Mouse (Mus musculus) lung, postnatal 25 days (tissue): ENCODE results near the gene Akt2.

Experiments used
- DNase-seq: peaks from one replicate; pipeline ENCODE4 v3.0.0; 2022; ENCODE audit warnings: low spot score

Akt2 gene

GRCm38 (mm10) chr7:27658712-27659663, 67.6 kb downstream of the Akt2 start:
- no peak for DNase-seq

DNA sequence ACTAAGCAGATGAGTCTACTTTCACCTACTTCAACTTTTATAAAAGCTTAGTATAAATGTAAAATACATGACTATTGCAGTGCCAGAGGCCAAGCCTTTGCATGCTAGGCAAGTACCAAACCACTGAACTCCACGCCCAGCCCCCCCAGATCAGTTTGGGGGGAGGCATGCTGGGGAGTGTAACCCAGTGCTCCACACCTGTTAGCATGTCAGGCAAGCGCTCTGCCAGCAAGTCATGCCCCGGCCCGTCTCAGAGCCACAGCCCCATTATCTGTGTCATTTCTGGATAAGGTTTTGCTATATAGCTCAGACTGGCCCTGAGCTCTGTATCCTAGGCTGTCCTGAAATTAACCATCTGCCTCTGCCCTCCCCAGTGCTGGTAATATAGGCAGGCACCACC, 70.7 kb downstream of the Akt2 start:
- no peak for DNase-seq

DNA sequence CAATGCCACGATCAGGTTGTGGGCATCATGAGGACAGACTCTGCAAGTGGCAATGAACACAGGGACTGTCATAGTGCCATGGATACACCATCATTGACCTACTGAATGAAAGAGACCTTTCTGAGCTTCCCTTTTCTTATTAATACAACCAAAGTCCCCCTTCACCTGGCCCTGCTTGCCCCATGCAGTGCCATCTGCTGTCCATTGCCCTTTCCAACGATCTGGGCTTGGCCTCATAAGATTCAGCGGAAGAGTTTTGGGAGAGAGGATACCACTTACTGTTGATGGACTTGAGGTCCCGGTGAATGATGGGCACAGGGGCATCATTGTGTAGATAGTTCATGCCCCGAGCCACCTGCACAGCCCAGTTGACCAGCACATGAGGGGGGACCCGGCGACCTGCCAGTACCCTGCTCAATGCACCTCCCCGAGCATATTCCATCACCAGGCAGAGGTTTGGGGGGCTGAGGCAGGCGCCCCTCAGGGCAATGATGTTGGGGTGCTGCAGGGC, 81.8 kb downstream of the Akt2 start:
- no peak for DNase-seq

GRCm38 (mm10) chr7:27673575-27674131, 82.3 kb downstream of the Akt2 start:
- DNase-seq, result no peak

GRCm38 (mm10) chr7:27674195-27674521, 82.8 kb downstream of the Akt2 start:
- no peak for DNase-seq

DNA sequence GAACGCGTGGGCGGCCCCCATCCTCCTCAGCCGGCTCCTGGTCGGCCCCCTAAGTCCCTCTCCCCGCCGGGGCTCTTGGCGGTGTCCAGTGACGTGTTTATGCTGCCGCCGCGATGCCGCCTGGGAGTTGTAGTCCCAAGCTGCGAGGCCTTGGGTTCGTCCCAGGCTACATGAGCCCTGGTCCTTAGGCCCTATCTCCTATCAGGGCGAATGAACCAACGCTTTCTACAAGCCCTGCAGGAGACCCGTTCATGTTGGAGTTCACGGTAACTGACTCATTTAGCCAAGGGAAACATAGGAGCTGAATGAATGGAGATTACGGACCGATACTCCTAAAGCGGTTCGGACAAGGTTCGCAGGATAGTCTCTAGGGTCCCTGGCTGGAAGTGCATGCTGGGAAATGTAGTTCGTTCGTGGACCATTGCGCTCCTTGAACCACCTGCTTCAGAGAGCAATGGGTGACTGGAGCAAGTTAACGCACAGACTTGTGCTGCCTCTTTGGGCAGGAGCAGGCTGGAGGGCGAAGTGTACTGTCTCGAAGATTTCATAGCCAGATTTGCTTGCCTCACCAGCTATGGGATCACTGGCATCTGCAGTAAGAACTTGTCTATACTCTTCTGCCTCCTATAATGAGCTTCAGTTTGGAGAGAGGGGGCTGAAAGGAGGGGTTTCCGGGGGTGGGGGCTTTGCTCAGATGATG, 83.3 kb downstream of the Akt2 start, which contains the start of gene Map3k10:
Gene Map3k10 (minus strand): TSS at position 77 of the 700 bp plus-strand sequence.
- peak; percentile 93 for DNase-seq

- no peak for DNase-seq
These were observed 83.9 kb downstream of the Akt2 start for GRCm38 (mm10) chr7:27675222-27675612.

DNA sequence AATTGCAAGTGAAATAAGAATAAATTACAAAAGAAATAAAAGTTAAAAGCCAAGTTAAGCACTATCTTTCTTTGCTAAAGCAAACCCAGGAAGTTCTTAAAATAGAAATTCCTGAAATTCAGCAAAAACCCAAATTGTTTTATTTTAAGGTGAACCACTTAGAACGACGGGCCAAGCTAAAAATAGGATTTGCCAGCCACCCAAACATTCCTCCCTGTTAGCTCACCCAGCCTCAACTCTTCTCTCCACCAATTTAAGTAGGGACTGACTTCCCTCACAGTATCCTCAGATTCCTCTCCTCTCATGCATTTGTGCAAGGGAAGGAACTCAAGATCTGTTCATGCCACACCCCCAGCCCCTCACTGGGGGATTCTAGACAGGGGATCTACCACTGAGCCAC, 91.9 kb downstream of the Akt2 start:
- DNase-seq, result no peak

DNA sequence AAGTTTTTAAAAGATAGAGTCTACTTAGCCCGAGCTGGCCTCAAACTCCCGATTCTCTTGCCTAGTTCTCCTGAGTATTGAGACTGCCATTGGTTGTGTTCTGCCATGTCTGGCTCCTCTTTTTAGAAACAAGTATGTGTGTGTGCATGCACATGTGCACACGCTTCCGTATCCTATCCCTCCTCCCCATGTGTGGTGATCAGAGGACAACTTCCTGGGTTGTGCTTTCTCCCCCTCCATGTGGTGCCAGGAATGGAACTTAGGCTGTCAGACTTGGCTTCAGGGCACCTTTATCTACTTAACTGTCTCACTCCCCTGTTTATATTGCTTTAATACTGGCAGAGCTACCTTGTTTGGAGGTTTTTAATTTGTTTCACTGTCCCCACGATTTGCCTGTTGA, 93.9 kb downstream of the Akt2 start:
- DNase-seq, result no peak

DNA sequence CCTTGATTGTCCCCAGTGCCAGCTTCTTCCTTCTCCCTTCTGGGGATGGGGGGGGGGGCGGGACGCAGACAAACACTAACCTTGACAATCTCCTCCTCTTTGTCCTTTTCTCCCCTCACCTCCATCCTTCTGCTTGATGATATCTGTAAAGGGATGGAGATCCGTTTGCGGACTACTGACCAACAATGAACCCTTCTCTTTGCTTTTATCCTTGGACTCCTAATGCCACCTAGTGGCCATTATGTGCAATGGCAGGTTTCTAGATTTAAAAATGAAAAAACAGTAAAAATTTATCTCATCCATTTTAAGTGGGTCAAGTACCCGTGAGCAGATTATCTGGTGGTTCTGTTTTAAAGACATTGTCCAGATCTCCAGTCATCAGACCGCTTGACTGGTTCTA, 94.3 kb downstream of the Akt2 start:
- DNase-seq, result peak; percentile 10

GRCm38 (mm10) chr7:27687043-27687442, 95.7 kb downstream of the Akt2 start:
- DNase-seq, result no peak

GRCm38 (mm10) chr7:27687836-27688235, 96.5 kb downstream of the Akt2 start:
- DNase-seq, result no peak

- no peak for DNase-seq
These were observed 97.0 kb downstream of the Akt2 start for GRCm38 (mm10) chr7:27688246-27688788.

DNA sequence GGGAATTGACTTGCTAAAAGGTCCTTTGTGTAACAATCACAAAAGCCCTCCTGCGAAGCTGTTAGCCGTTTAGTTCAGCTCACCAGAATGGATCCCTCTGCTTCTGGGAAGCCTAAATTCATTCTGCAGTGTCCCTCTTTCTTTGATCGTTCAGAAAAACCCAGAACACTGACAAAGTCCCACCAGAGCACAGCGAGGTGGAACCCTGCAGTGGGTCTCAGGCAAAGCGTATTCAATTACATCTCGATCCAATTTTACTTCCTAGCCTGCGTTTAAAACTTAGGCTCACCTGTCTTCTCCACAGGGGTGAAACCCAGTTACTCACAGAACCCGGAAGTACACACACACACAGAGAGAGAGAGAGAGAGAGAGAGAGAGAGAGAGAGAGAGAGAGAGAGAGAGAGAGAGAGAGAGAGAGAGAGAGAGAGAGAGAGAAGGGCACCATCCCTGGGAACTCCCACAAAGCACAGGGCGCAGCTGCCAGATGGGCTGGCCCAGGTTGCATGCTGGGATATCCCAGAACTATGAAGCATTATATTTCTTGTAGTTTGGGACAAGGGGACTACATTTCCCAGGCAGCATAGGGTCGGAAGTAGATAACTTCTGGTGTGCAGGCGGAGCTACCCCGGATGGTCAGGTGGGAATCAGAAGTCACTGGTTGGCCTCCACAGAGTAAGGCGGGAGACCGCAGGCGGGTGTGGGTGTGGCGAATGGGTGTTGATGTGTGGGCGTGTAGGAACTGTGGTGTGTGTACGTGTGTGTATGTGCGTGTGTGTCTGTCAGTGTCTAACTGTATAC, 97.7 kb downstream of the Akt2 start, which contains the start of gene Zfp607b:
Gene Zfp607b (plus strand): TSS at position 526 of the 798 bp plus-strand sequence.
- DNase-seq, result peak; percentile 98
